Mouse (Mus musculus) G1E-ER4 (cell line): ENCODE data around the gene Efcab2. TPM values are rescaled to one million over a fixed set of nuclear protein-coding genes. Genes with fewer than 3 reads are reported as not detected.

Source experiments
- GATA1 ChIP-seq: IDR thresholded peaks from one replicate; pipeline ENCODE4 v1.8.0; 2012; ENCODE audit warnings: low read length, inconsistent platforms
- polyA plus RNA-seq: library from polyadenylated mRNA; stranded (reverse); fragments of >175 nt; gene quantifications from 2 replicates; pipeline ENCODE4 v1.2.3, GENCODE M21; 2012

The Efcab2 gene
- polyA plus RNA-seq, 1 experiment = 0.09 TPM

GRCm38 (mm10) chr1:178496186-178496585 lies 90.3 kb downstream of the Efcab2 start:
- no peak for TF ChIP-seq GATA1

- TF ChIP-seq GATA1 = no peak
Measured at GRCm38 (mm10) chr1:178496841-178497240, 91.0 kb downstream of the Efcab2 start.

GRCm38 (mm10) chr1:178506938-178507337 lies 101.1 kb downstream of the Efcab2 start:
- no peak for TF ChIP-seq GATA1

GRCm38 (mm10) chr1:178512323-178513031 lies 106.6 kb downstream of the Efcab2 start:
- TF ChIP-seq GATA1 = no peak

GRCm38 (mm10) chr1:178513954-178514353 lies 108.1 kb downstream of the Efcab2 start:
- TF ChIP-seq GATA1 = no peak

- TF ChIP-seq GATA1 = no peak
Measured at GRCm38 (mm10) chr1:178515839-178516238, 110.0 kb downstream of the Efcab2 start.

- TF ChIP-seq GATA1 = no peak
Measured at GRCm38 (mm10) chr1:178522389-178522788, 116.5 kb downstream of the Efcab2 start.

GRCm38 (mm10) chr1:178523152-178523551 lies 117.3 kb downstream of the Efcab2 start:
- TF ChIP-seq GATA1 = no peak

- TF ChIP-seq GATA1 = no peak
Measured at GRCm38 (mm10) chr1:178527185-178527546, 121.3 kb downstream of the Efcab2 start.

- TF ChIP-seq GATA1 = no peak
Measured at GRCm38 (mm10) chr1:178527547-178528361, 121.9 kb downstream of the Efcab2 start.

GRCm38 (mm10) chr1:178528431-178529351 lies 122.8 kb downstream of the Efcab2 start, which contains the start of gene Kif26b:
Gene Kif26b, plus strand, starts transcription at chr1:178529125.
- TF ChIP-seq GATA1 = no peak

GRCm38 (mm10) chr1:178529512-178530300 lies 123.8 kb downstream of the Efcab2 start:
- no peak for TF ChIP-seq GATA1

GRCm38 (mm10) chr1:178530301-178531078 lies 124.6 kb downstream of the Efcab2 start:
- TF ChIP-seq GATA1 = no peak

Other genes with a start within 250 kb of the Efcab2 start
- gene Desi2, start 218.7 kb upstream of the Efcab2 start, polyA plus RNA-seq = 4.5 and 5.9 TPM in 2 replicates
- 12.0 and 14.5 TPM in 2 replicates for gene Cox20, start 87.0 kb upstream of the Efcab2 start, polyA plus RNA-seq
- gene Hnrnpu, start 68.3 kb upstream of the Efcab2 start, polyA plus RNA-seq = 665 and 859 TPM in 2 replicates
- 0.01 TPM in 1 of 2 replicates, not detected in the other for gene Kif26b, start 123.0 kb downstream of the Efcab2 start, polyA plus RNA-seq